17 mouse cellular contexts compared by ENCODE assay signal in genomic region chr6:121098109-121098508, GRCm38 (mm10). TPM values are rescaled to one million over a fixed set of nuclear protein-coding genes. Genes with fewer than 3 reads are reported as not detected.
DNase-seq lines count a peak whose midpoint lies in the region; ATAC-seq lines count a peak whose summit lies in the region.
"Had no signal": no experiment of that assay in that cellular context is flagged by ENCODE, and none has a peak within 500 bp of the region (broad histone marks: within the 10 kb centered on the region; RNA-seq: fewer than 3 reads in every experiment).

No protein-coding gene starts in this region.

- DNase-seq in forebrain, embryonic 11.5 days (ENCODE audit: low spot score): no peak
- DNase-seq in midbrain, embryonic 14.5 days: peak; percentile 31
- DNase-seq in midbrain, embryonic 10.5 days (ENCODE audit: low spot score): no peak
- DNase-seq in kidney, adult 11 months: no peak
- DNase-seq in thymus, postnatal 10 days (ENCODE audit: low spot score in 2 of 2): no peak
- DNase-seq: adrenal gland, adult 2 months; gastrocnemius, postnatal 36 days; left cerebral cortex, postnatal 4 days; retina, postnatal 1 day; thymus, postnatal 25 days had no signal

- no peaks in the 10 kb centered on the region for H3K36me3 ChIP-seq in forebrain, embryonic 12.5 days (replicated peaks)
- H3K36me3 ChIP-seq in forebrain, embryonic 11.5 days (ENCODE audit: control insufficient read depth, insufficient read depth, low read length): no peaks in the 10 kb centered on the region
- 0 out of 2 replicates have a peak, but pooled peaks cover 4% of the 10 kb centered on the region for H3K36me3 ChIP-seq in midbrain, embryonic 14.5 days (ENCODE audit: control insufficient read depth, insufficient read depth, low read length)
- H3K36me3 ChIP-seq in midbrain, embryonic 10.5 days: 0 out of 2 replicates have a peak, but pooled peaks cover 3% of the 10 kb centered on the region
- peaks cover 57% of the 10 kb centered on the region for H3K36me3 ChIP-seq in liver, embryonic 12.5 days
- H3K36me3 ChIP-seq: lung, embryonic 15.5 days; stomach, embryonic 15.5 days had no signal

- WGBS in forebrain, embryonic 12.5 days: 58% methylated on average over 9 of the region's 9 CpGs
- 84% methylated on average over 9 of the region's 9 CpGs for WGBS in forebrain, embryonic 11.5 days
- WGBS in midbrain, embryonic 14.5 days: 42% methylated on average over 9 of the region's 9 CpGs
- 87% methylated on average over 9 of the region's 9 CpGs for WGBS in midbrain, embryonic 10.5 days
- 71% methylated on average over 9 of the region's 9 CpGs for WGBS in liver, embryonic 12.5 days (ENCODE audit: insufficient replicate concordance)

- H3K4me2 ChIP-seq in forebrain, embryonic 12.5 days: no peak overlapping the region
- no peak overlapping the region for H3K4me2 ChIP-seq in forebrain, embryonic 11.5 days (ENCODE audit: low read depth, low read length, severe bottlenecking)
- H3K4me2 ChIP-seq in midbrain, embryonic 14.5 days (ENCODE audit: low read length): no peak overlapping the region
- H3K4me2 ChIP-seq in liver, embryonic 12.5 days: no peak overlapping the region; the same call in 1 of the 2 replicates
- H3K4me2 ChIP-seq: lung, embryonic 15.5 days; neural tube, embryonic 12.5 days; stomach, embryonic 15.5 days had no signal

- H3K27me3 ChIP-seq in forebrain, embryonic 12.5 days: no peaks in the 10 kb centered on the region
- H3K27me3 ChIP-seq in forebrain, embryonic 11.5 days (ENCODE audit: control insufficient read depth, insufficient read depth, low read length): no peaks in the 10 kb centered on the region
- H3K27me3 ChIP-seq in midbrain, embryonic 14.5 days (ENCODE audit: control insufficient read depth, insufficient read depth, low read length): no peaks in the 10 kb centered on the region
- no peaks in the 10 kb centered on the region for H3K27me3 ChIP-seq in midbrain, embryonic 10.5 days (ENCODE audit: low read depth, poor library complexity, severe bottlenecking)
- no peaks in the 10 kb centered on the region for H3K27me3 ChIP-seq in liver, embryonic 12.5 days (replicated peaks)
- H3K27me3 ChIP-seq: lung, embryonic 15.5 days; neural tube, embryonic 12.5 days; stomach, embryonic 15.5 days had no signal

- peaks cover 13% of the 10 kb centered on the region for H3K4me1 ChIP-seq in forebrain, embryonic 12.5 days
- H3K4me1 ChIP-seq in forebrain, embryonic 11.5 days (replicated peaks; ENCODE audit: control insufficient read depth, insufficient read depth, low read length): no peaks in the 10 kb centered on the region
- H3K4me1 ChIP-seq in midbrain, embryonic 14.5 days (ENCODE audit: control insufficient read depth, insufficient read depth, low read length): peaks cover 14% of the 10 kb centered on the region; the same call in 1 of the 2 replicates
- peaks cover 13% of the 10 kb centered on the region for H3K4me1 ChIP-seq in midbrain, embryonic 10.5 days
- H3K4me1 ChIP-seq in liver, embryonic 12.5 days: peaks cover 100% of the 10 kb centered on the region

- 0 out of 2 replicates have a peak overlapping the region, but pooled peaks have one; percentile 26 for H3K27ac ChIP-seq in forebrain, embryonic 12.5 days
- H3K27ac ChIP-seq in forebrain, embryonic 11.5 days (ENCODE audit: low read depth, low read length): no peak overlapping the region
- H3K27ac ChIP-seq in midbrain, embryonic 14.5 days (replicated peaks; ENCODE audit: low read depth, low read length): peak overlapping the region; percentile 27; the same call in 1 of the 2 replicates
- H3K27ac ChIP-seq in midbrain, embryonic 10.5 days (replicated peaks): no peak overlapping the region
- H3K27ac ChIP-seq in liver, embryonic 12.5 days: peak overlapping the region; percentile 34
- H3K27ac ChIP-seq: lung, embryonic 15.5 days; neural tube, embryonic 12.5 days; stomach, embryonic 15.5 days had no signal

- no peak overlapping the region for H3K9ac ChIP-seq in forebrain, embryonic 12.5 days
- H3K9ac ChIP-seq in forebrain, embryonic 11.5 days (ENCODE audit: low read length): no peak overlapping the region
- no peak overlapping the region for H3K9ac ChIP-seq in midbrain, embryonic 14.5 days (replicated peaks; ENCODE audit: low read length)
- peak overlapping the region; percentile 49; the same call in 1 of the 2 replicates for H3K9ac ChIP-seq in liver, embryonic 12.5 days
- H3K9ac ChIP-seq: lung, embryonic 15.5 days; neural tube, embryonic 12.5 days; stomach, embryonic 15.5 days had no signal

- no peak; the same call in 1 of the 2 replicates for ATAC-seq in forebrain, embryonic 12.5 days (ENCODE audit: low FRiP score)
- no peak for ATAC-seq in forebrain, embryonic 11.5 days (replicated peaks; ENCODE audit: low FRiP score)
- ATAC-seq in midbrain, embryonic 14.5 days (ENCODE audit: low FRiP score, low TSS enrichment): no peak
- no peak for ATAC-seq in liver, embryonic 12.5 days
- no peak for ATAC-seq in monocyte, adult 5-6 weeks (replicated peaks; ENCODE audit: insufficient number of reproducible peaks, low FRiP score, low TSS enrichment, poor library complexity, severe bottlenecking)
- ATAC-seq: intestine, embryonic 16.5 days had no signal

- H3K4me3 ChIP-seq in forebrain, embryonic 12.5 days (replicated peaks): no peak overlapping the region
- H3K4me3 ChIP-seq in forebrain, embryonic 11.5 days (ENCODE audit: low read depth, low read length): no peak overlapping the region
- H3K4me3 ChIP-seq in midbrain, embryonic 14.5 days (replicated peaks; ENCODE audit: low read depth, low read length): no peak overlapping the region
- no peak overlapping the region for H3K4me3 ChIP-seq in midbrain, embryonic 10.5 days
- no peak overlapping the region for H3K4me3 ChIP-seq in liver, embryonic 12.5 days
- H3K4me3 ChIP-seq: lung, embryonic 15.5 days; neural tube, embryonic 12.5 days; stomach, embryonic 15.5 days had no signal

- no peaks in the 10 kb centered on the region for H3K9me3 ChIP-seq in forebrain, embryonic 12.5 days
- H3K9me3 ChIP-seq in forebrain, embryonic 11.5 days (ENCODE audit: control insufficient read depth, low read length): no peaks in the 10 kb centered on the region
- H3K9me3 ChIP-seq in midbrain, embryonic 14.5 days (ENCODE audit: control insufficient read depth, low read length): no peaks in the 10 kb centered on the region
- H3K9me3 ChIP-seq in midbrain, embryonic 10.5 days (replicated peaks): no peaks in the 10 kb centered on the region
- H3K9me3 ChIP-seq in liver, embryonic 12.5 days (replicated peaks): no peaks in the 10 kb centered on the region
- H3K9me3 ChIP-seq: lung, embryonic 15.5 days; neural tube, embryonic 12.5 days; stomach, embryonic 15.5 days had no signal

RNA-seq across cellular contexts. Expression of gene Mical3, which starts 32.7 kb away (rescaled TPM):
- 17.6 and 18.8 TPM in 2 replicates for polyA plus RNA-seq in forebrain, embryonic 12.5 days (2016; fragmentation: Nextera tagmentation; extraction: Ambion mirVana)
- polyA plus RNA-seq in forebrain, embryonic 11.5 days (2014; fragmentation: Nextera tagmentation; extraction: Ambion mirVana): 15.7 and 18.0 TPM in 2 replicates
- polyA plus RNA-seq in midbrain, embryonic 14.5 days (2014; fragmentation: Nextera tagmentation; extraction: Ambion mirVana): 51.5 and 51.7 TPM in 2 replicates
- 9.0 and 10.2 TPM in 2 replicates for polyA plus RNA-seq in midbrain, embryonic 10.5 days (2016; fragmentation: Nextera tagmentation; extraction: Ambion mirVana)
- polyA plus RNA-seq in liver, embryonic 12.5 days (2016; fragmentation: Nextera tagmentation; extraction: Ambion mirVana): 12.8 and 13.7 TPM in 2 replicates
- 1.3 to 2.9 TPM (median 2.6 TPM) in 3 replicates for total RNA-seq in monocyte, adult 5-6 weeks (2017)

Comparison
In these comparisons a context has a peak if more than half of its experiments do, and no peak if none do; other contexts are left out.
1. H3K27ac ChIP-seq: peak in forebrain, embryonic 12.5 days (single experiment), midbrain, embryonic 14.5 days (single experiment) and liver, embryonic 12.5 days (single experiment); none in forebrain, embryonic 11.5 days (single experiment) and midbrain, embryonic 10.5 days (single experiment).